Mouse (Mus musculus) embryo, embryonic 9.5 days (tissue): ENCODE data around the gene Ccr1.

Experiments used
- DNase-seq: peaks from one replicate; pipeline ENCODE4 v3.0.0-alpha.2; 2017; ENCODE audit errors: extremely low spot score

Gene Ccr1

GRCm38 (mm10) chr9:123927281-123927960 lies 41.1 kb downstream of the Ccr1 start:
- no peak for DNase-seq

- DNase-seq: peak; percentile 72
Observed at GRCm38 (mm10) chr9:123926041-123926440, 42.5 kb downstream of the Ccr1 start.

GRCm38 (mm10) chr9:123925101-123925946 lies 43.2 kb downstream of the Ccr1 start:
- DNase-seq: peak; percentile 82

- peak; percentile 90 for DNase-seq
Observed at GRCm38 (mm10) chr9:123924589-123925066, 43.9 kb downstream of the Ccr1 start.

GRCm38 (mm10) chr9:123924035-123924434 lies 44.5 kb downstream of the Ccr1 start:
- DNase-seq: peak; percentile 79

GRCm38 (mm10) chr9:123923146-123923991 lies 45.1 kb downstream of the Ccr1 start:
- DNase-seq: peak; percentile 49
